Mouse (Mus musculus): ENCODE measurements around the gene Duox2.
"Not testable (repeated sequence)": the region's sequence is repeated elsewhere in the genome, so short reads cannot be mapped to it uniquely, and the experiment has no call there.

Gene Duox2

DNA sequence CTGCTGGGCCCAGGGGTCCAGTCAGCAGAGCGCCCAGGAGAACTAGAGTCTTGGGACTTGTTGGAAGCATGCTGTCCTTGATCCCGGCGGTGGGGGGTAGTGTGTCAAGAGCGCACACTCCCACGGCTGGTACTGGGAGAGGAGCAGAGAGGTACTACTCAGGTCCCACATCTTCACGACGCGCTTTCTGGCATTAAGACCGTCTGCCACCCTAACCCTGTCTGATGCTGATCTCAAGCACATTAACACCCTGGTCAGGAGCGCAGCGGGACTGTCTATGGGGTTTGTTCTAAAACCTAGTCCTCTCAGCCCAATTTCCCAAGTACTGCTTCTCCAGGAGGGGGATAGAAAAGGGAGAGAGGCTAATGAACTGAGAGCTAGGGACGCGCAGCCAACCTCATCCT lies at the start of gene Duox2:
Gene Duox2, minus strand, starts transcription at position 354 of the 404 bp plus-strand sequence.
- no peak for DNase-seq (ENCODE audit: low spot score in 2 of 2)

DNA sequence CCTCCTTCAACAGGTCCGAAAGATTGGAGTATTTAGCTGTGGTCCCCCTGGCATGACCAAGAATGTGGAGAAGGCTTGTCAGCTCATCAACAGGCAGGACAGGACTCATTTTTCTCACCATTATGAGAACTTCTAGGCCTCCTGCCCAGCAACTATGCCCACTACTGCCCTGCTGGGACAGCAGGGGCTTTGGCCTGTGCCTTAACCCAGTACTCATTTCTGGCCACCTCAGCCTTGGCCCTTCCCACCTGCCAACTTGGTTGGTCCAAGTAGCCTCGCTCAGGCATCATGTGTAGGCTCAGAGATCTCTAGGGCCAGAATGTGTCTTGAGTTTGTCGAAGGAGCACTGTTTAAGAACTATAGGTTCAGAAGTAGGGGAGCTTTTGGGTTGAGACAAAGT lies 49.0 kb upstream of the Duox2 start:
- DNase-seq (ENCODE audit: low spot score in 2 of 2), result no peak

DNA sequence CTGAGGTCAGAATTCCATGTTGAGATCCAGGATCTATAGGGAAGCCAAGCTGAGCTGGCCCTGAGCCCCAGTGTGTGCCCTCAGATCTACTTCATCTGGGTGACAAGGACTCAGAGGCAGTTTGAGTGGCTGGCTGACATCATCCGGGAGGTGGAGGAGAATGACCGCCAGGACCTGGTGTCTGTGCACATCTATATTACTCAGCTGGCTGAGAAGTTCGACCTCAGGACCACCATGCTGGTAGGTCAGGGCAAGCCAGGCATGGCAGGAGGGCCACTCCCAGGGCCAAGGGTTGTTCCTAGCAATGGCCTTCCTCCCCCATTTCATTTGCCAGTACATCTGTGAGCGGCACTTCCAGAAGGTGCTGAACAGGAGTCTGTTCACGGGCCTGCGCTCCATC lies 47.9 kb upstream of the Duox2 start:
- DNase-seq (ENCODE audit: low spot score in 2 of 2), result not testable (repeated sequence)

DNA sequence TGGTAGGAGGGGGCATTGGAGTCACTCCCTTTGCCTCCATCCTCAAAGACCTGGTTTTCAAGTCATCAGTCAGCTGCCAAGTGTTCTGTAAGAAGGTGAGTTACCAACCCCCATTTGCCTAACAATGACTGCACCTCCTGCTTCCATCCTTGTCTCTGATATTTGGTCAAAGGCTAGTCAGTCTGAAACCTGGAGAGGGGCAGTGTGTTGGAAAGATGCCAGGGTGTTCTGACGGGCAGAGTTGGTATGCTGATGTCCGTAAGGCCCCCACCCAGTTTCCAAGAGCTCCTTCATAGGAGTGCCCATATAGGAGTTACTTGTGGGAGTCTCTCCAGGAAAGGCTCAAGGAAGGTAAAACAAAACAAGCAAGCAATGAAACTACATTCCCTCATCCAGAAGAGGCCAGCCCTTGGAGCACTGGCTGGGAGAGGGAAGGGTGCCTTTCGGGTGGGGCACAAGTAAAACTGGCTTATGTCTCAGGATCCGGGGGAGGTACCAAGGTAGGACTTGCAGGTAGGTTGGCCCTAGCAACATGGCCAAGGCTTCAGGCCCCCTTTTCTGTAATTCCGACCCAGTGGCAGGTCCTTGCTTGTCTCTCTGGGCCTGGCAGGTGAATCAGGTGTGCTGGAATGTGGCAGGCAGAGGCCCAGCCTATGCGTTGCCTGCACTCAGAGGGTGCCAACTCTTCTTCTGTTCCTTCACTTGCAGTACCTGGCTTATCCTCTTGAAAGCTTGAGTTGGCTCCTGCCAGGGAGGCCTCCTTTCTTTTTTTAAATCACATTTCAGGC lies 47.1 kb upstream of the Duox2 start:
- no peak for DNase-seq (ENCODE audit: low spot score in 2 of 2)

DNA sequence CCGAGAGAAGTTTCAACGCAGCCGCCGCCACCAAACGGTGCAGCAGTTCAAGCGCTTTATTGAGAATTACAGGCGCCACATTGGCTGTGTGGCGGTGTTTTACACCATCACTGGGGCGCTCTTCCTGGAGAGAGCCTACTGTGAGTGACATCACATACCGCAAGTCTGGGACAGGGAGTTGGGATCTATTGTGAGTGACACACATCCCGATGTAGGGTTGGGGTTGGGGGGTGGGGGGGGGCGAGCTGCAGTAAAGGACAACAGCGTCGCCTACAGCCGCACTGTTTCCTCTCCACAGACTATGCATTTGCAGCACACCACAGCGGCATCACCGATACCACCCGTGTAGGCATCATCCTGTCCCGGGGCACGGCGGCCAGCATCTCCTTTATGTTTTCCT lies 39.0 kb upstream of the Duox2 start:
- DNase-seq (ENCODE audit: low spot score in 2 of 2), result no peak

DNA sequence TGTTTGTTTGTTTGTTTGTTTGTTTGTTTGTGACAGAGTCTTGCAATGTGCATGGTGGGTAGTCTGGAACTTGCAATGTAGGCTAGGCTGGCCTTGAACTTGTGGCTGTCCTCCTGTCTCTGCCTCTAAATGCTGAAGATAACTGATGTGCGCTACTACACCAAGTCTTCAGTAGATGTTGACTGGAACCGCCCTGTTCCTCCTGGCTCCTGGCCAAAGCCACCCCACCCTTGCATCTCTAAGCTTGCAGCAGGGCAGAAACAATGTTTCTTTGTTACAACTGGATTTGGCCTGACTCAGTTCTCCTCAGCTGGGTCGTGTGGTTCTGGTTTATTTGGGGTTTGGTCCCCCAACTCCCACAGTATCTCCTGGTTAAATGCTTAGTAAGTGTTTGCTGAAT lies 35.9 kb upstream of the Duox2 start:
- no peak for DNase-seq (ENCODE audit: low spot score in 2 of 2)

DNA sequence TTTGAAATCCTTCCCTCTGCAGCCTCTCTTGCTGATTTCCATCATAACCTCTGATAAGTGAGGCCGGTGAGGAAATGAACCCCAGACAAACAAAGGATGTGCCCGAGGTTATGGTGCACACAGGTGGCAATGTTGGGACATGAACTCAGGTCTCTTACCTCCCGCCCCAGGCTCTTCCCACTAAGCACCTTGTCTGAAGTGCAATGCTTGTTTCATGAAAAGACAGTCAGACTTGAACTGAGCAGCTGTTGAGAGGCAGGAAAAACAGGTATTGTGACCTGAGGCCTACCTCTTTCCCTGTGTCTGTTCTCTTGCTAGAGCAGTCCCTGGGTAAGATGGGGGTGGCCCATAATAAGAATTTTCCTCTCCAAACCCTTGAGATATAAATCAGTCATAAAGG lies 34.0 kb upstream of the Duox2 start:
- no peak for DNase-seq (ENCODE audit: low spot score in 2 of 2)

DNA sequence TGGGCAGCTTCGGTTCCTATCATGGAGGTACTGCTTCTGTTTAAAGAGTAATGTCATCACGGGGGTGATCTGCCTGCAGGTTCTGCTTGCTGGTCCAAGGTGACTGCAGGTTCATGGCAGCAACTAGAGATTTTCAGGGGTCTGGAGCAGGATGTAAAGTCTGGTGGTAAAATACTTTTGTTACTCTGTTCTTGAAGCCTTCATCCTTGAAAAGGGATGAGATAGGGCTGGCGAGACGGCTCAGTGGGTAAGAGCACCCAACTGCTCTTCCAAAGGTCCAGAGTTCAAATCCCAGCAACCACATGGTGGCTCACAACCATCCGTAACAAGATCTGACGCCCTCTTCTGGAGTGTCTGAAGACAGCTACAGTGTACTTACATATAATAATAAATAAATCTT lies 32.1 kb upstream of the Duox2 start:
- not testable (repeated sequence) for DNase-seq (ENCODE audit: low spot score in 2 of 2)

DNA sequence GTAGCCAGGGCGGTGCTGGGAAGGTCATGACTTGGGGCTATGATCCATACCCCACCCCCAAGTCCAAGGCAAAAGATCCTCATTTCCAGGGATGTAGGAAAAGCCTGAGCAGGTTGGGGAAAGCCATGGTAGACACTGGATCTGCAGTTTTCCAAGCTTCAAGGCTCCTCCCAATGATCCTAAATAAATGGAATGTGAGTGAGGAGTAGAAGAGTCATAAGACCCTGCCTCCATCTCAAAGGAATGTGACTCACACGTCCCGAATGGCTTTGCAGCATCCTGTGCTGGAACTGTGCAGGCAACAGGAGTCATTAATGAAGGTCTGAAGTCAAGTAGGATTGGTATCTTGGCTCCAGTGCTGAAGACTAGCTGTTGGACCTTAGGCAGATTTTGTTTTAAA lies 29.7 kb upstream of the Duox2 start:
- DNase-seq (ENCODE audit: low spot score in 2 of 2), result no peak

DNA sequence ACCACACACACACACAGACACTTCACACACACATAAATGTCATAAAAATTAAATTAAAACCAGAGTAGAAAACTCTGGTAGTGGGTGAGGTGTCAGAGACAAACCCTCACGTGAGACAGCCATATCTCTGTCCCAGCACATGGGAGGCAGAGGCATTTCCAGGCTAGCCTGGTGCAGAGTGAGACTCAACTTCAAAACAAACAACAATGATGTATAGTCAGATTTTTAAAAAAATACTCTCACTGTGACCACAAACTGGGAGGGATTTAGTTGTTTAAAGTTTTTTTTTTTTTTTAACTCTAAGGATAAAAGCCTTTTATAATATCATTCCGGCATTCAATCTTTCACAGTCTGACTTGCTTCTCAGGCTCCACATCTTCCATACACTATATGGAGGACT lies 27.1 kb upstream of the Duox2 start:
- DNase-seq (ENCODE audit: low spot score in 2 of 2), result no peak

DNA sequence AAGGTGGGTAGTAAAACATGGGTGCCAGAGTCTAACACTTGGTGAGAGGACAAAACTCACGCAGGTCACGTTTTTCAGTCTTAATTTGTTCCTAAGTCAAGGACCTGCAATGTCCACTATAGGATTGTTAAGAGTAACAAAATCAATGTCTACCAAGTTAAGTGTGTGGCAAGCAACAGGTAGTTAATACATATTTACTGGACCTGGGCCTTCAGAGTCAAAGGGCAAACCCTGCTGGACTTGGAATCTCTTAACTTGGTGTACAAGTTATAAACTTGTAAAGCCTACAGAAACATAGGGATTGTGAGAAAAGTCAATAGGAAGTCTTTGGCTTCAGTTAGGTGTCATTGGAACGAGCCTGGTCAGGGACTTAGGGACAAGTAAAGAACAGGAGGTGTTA lies 26.3 kb upstream of the Duox2 start:
- no peak for DNase-seq (ENCODE audit: low spot score in 2 of 2)

DNA sequence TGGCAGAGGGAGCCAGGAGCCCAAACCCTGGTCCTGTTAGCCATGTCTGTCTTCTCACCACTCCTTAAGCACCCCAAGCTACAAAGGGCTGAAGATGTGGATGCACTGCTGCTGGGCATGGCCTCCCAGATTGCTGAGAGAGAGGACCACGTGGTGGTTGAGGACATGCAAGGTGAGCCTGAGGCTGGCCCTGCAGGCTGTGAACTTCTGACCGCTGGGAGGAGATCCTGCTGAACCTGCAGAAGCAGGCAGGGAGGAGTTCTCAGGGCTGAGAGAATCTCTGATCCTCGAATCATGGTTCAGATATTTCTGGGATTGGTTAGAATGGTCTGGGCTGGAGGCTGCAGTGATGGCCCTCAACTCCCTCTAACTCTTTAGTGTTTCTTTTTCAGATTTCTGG lies 25.7 kb upstream of the Duox2 start:
- DNase-seq (ENCODE audit: low spot score in 2 of 2), result no peak

DNA sequence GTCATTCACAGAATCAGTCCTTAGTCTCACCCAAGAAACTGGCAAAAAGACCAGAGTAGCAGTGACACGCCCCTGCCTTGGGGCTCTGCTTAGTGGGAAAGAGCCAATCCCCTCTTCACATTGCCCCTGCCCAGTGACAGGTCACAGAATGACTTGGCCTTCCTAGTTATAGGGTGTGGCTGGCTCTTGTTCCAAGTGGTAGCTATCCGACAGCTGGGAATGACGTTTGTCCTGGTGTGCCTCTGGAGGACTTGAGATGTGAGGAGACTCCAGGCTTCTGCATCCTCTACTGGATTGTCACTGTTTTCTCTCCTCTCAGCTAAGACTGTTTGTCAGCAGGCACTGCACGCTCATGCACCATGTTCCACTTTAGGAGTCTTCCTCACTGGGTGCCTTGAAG lies 19.1 kb upstream of the Duox2 start:
- DNase-seq (ENCODE audit: low spot score in 2 of 2), result no peak

DNA sequence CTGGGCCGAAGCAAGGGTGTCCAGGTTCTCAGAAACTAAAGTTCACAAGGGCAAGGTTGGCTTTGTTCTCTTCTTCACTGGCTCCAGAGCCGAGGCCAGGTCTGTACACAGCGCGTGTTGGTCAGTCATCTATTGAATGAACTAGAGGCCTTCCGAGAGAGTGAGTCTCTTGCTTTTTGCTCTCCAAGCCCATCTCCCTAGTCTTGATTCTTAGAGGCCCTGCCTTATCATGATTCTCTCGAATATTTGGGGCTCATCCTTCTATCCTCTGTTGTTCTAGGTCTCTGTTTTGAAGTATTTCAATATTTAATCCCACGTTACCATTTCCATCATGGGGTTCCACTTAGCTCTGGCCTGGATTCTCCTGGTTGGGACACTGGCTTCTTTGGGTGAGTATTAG lies 17.1 kb upstream of the Duox2 start, which contains the start of gene Duox1:
Gene Duox1, plus strand, starts transcription at position 301 of the 400 bp plus-strand sequence.
- DNase-seq (ENCODE audit: low spot score in 2 of 2), result no peak

DNA sequence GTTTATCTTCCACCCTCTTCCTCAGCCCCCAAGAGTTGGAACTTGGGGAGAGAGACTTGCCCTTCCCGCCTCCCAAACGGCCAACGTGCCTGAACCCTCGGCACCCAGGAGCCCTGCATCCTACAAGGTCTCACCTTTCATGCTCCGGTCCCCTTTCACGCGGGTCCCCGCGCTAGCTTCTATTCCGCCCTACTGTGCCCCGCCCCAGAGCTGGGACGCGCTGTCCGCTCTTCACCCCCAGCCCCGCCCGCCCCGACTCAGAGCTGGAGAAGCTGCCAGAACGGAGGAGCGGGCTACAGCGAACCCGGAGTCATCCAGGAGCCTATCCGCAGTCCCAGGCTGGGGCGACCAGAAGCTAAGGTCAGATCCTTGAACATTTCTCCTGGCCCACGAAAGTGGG lies 15.3 kb upstream of the Duox2 start, which contains the start of gene Duoxa1:
Gene Duoxa1, minus strand, starts transcription at position 195 of the 400 bp plus-strand sequence.
- DNase-seq (ENCODE audit: low spot score in 2 of 2), result no peak

DNA sequence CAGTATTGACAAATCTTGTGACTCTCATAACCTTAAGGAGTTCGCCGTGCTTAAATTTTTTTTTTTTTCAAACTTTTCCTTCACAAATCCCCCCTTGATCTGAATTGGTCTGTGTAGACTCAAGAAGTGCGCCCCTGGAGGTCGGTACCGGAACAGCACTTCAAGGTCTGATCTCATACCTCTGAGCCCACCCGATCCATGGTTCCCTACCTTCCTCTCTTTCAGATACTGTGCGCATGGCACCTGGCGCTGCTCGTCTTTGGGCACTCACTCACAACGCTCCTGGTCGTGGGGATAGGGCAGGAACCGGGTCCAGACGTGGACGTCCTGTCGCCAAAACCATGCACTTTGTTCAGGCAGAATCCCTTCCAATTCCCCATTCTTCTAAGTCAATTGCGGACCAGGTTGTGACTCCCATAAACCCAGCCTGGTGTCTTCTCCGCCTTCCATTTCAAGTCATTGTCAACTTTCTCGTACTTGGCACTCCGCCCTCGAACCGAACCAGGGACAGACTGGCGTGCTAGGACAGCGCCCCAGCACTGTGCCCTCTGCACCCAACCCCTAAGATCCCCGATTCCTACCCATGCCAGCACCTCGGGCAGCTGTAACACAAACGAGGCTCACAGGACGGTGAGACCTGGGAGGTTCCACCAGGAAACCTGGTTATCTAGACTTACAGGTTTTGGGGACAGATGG lies 14.6 kb upstream of the Duox2 start:
- peak in 1 of 2 experiments; percentile 46 for DNase-seq (ENCODE audit: low spot score in 2 of 2)

DNA sequence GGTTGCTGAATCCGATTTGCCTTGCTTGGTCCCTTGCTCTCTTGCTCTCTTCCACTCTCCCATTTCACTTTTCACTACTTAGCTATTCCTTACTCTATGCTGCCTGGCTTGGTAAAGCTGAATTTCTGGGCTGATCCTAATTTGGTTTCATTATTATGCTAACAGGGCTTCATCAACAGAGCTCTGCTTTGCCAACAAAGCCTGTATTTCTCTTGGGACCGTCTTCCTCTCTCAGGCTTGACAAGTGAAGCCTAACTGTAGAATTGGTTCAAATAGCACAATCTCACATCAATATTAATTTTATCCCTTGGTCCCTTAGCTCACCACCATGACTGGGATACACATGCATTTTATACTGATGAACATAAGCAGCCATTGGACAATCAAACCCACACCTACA lies 13.3 kb upstream of the Duox2 start:
- no peak for DNase-seq (ENCODE audit: low spot score in 2 of 2)

DNA sequence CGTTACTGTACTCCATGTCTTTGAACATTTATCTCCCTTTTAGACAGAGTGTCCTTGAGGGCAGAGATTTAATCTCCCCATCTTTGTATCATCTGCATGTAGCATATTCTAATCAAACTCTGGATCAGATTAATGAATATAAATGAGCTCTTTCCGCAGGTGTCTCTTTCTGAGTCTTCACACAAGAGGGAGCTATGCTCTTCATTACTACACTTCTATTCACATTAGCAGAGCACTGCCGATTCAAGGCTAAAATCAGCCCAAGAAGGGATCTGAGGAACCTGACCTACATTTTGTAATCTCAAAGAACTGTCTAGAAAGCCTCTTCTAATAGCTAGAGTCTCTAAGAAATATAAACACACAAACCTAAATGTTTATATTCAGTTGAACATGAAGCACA lies 11.4 kb upstream of the Duox2 start:
- DNase-seq (ENCODE audit: low spot score in 2 of 2), result no peak

DNA sequence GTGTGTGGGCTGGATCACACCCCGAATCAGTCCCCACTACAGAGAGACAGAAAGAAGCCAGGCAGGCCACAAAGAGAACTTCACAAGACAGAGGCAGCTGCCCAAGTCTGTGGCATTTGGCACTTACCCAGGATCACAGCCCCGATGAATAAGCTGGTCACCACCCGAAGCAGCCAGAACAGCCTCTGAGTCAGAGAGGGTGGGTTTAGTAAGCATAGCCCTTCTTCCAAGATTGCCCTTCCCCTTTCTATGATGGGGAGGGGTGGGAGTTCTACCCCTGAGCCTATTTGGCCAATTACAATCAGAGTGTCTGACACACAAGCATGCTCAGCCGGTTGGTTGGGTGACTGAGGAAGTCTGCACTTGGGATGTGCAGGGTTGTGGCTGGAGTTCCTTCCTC lies 7.9 kb upstream of the Duox2 start:
- no peak for DNase-seq (ENCODE audit: low spot score in 2 of 2)

DNA sequence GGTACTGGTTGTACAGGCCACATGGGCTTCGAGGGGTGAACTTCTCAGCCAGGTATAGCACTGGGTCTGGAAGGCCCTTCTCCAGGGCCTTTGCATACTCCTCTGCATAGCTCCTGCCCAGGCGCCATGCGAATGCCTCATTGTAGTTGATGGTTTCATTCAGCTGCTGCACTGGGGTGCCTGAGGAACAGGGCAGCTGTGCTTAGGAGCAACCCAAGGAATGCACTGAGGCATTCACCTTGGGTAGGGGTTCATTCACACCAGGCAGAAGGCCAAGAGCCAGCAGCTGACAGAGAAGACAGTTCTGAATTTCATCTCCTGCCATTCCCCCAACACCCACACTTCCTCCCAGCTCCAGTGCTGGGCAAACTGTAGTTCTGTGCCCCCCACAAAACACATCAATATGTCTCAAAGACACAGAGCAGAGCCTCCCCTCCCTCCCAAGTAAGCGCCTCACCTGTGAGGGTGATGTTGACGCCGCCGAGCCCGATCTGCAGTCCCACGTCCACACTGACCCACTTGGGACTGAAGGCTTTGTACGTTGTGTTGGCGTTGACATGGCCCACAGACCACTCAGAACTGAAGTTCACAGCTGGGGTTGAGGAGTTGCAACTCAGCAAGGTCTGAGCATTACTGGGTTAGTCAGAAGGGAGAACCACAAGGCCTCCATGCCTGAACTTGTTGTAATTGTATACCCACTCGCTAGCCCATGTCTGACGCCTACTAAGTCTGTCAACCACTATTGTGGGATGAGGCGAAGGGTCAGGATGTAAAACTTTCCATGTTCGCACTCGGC lies 7.0 kb upstream of the Duox2 start:
- no peak for DNase-seq (ENCODE audit: low spot score in 2 of 2)

DNA sequence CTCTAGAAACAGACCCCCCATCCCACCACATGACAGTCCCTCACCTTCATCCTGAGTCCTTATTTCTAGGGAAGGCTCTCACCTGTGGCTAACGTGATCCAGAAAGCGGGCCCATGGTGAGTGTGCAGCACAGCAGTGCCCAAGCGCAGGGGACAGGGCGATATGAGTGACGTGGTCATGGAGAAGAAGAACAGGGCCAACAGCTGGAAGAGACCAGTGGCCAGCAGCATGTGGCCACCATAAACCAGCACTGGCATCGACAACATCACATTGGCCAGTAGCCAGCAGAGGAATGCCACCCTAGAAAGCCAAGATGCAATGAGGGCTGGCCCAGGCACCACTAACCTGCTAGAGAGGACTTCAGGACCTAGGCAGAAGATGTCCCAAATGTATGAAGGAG lies 6.3 kb upstream of the Duox2 start:
- DNase-seq (ENCODE audit: low spot score in 2 of 2), result no peak

DNA sequence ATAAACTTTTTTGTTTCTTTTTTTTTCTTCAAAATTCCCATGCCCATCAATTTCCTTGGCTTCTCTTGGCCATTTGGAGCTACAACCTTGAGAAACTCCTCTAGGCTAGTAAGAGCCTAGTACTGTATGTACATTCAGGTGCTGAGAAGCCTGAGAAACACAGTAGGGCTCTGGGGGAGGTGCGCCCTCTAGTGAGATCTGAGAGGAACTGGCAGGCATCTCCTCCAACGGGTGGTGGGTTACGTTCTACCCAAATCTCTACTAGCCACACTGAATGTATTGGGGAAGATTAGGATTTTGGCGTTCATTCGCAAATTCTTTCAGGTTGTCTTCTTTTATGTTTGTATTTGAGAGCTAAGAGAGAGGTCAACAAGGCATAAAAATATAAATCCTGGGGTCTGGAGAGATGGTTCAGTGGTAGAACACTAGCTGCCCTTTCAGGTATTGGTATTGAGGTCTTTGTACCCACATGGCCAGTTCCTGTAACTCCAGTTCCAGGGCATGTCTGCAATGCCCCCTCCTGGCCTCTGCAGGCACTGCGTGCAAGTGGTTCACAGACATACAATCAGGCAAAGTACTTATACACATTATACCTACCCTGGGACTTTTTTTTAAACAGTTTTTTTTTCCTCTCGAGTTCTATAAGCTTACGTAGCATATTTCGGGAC lies 4.5 kb upstream of the Duox2 start:
- DNase-seq (ENCODE audit: low spot score in 2 of 2), result peak in 1 of 2 experiments; percentile 55
